Mouse (Mus musculus) C2C12 (cell line): ENCODE measurements around the gene Cldn10.

ENCODE experiments used
- CTCF ChIP-seq: IDR thresholded peaks from one replicate; pipeline ENCODE4 v1.5.1; 2011; ENCODE audit not compliant: control insufficient read depth, insufficient read depth, insufficient read length
- MAX ChIP-seq: IDR thresholded peaks from one replicate; pipeline ENCODE4 v1.6.1; 2011; ENCODE audit warnings: mild to moderate bottlenecking, control low read depth
- USF1 ChIP-seq: IDR thresholded peaks from one replicate; pipeline ENCODE4 v1.6.1; 2011; ENCODE audit warnings: low read depth, mild to moderate bottlenecking, control low read depth, moderate library complexity

DNA sequence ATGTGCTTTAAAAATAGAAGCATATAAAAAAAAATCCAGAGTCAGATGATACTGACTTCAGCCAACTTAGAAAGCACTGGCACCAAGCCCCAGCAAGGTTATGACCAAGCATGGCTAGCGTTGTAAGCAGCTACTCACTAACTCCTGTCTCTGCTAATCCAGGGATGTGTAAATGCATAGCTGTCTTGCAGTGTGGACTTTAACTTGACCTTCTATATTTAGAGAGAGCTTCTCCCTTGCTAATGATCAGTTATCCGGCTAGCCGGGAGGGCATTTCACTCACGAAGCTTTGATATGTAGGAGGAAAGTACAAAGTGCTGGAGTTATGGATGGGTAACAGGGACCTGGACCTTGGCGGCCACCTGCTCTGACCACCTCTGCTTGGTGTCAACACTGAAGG lies 19.9 kb downstream of the Cldn10 start:
- TF ChIP-seq CTCF, result no peak
- no peak for TF ChIP-seq USF1
- TF ChIP-seq MAX, result no peak
